Mouse (Mus musculus) kidney, postnatal 36 days (tissue): ENCODE measurements at regions not wholly inside any gene's neighbourhood (a gene's known extent, or its start where the extent isn't known, plus 50 kb on each side); places are given as distances from the start of the nearest gene placed in this dataset.

Experiments used
- DNase-seq, 2 experiments: peaks; one replicate each; pipeline ENCODE4 v3.0.0; 2021 to 2022; ENCODE audit warnings: mixed read lengths in 2 of 2

GRCm38 (mm10) chrY:43772246-43772645 is 492.0 kb downstream of the Gm21739 start:
- peak in 1 of 2 experiments; percentile 0 for DNase-seq
